Mouse (Mus musculus) liver, embryonic 16.5 days (tissue): ENCODE measurements at regions not wholly inside any gene's neighbourhood (a gene's known extent, or its start where the extent isn't known, plus 50 kb on each side); places are given as distances from the start of the nearest gene placed in this dataset.
"Not testable (repeated sequence)": the region's sequence is repeated elsewhere in the genome, so short reads cannot be mapped to it uniquely, and the experiment has no call there.

Experiments
- ATAC-seq: fragments of 200-750 bp; cut with Nextera tagmentation; 2 replicates; pipeline ENCODE4 v1.8.0; 2017; ENCODE audit warnings: low read depth, mild to moderate bottlenecking, moderate number of reproducible peaks, moderate library complexity
- H3K27ac ChIP-seq: fragments of 300-500 bp; sonication (generic); 2 replicates; pipeline ENCODE4 v1.5.1; 2014; ENCODE audit warnings: mild to moderate bottlenecking, low read length
- H3K27me3 ChIP-seq: fragments of 300-500 bp; sonication (generic); 2 replicates; pipeline ENCODE4 v1.6.1; 2014; ENCODE audit warnings: low read depth, low read length, mixed read lengths; ENCODE audit not compliant: control insufficient read depth, insufficient read depth
- H3K36me3 ChIP-seq: fragments of 300-500 bp; sonication (generic); 2 replicates; pipeline ENCODE4 v1.6.1; 2014; ENCODE audit warnings: mild to moderate bottlenecking; ENCODE audit not compliant: control insufficient read depth, insufficient read depth
- H3K4me1 ChIP-seq: fragments of 300-500 bp; sonication (generic); 2 replicates; pipeline ENCODE4 v1.6.1; 2014; ENCODE audit warnings: low read depth, low read length, mixed read lengths; ENCODE audit not compliant: control insufficient read depth
- H3K4me2 ChIP-seq: fragments of 300-500 bp; sonication (generic); 2 replicates; pipeline ENCODE4 v1.6.1; 2014; ENCODE audit warnings: low read depth, low read length, mixed read lengths
- H3K4me3 ChIP-seq: fragments of 300-500 bp; sonication (generic); 2 replicates; pipeline ENCODE4 v1.5.1; 2014; ENCODE audit warnings: low read depth, mild to moderate bottlenecking, low read length
- H3K9ac ChIP-seq: fragments of 300-500 bp; sonication (generic); 2 replicates; pipeline ENCODE4 v1.6.1; 2014; ENCODE audit warnings: low read depth, low read length
- H3K9me3 ChIP-seq: fragments of 300-500 bp; sonication (generic); replicated peaks from 2 replicates; pipeline ENCODE4 v1.6.1; 2016; ENCODE audit warnings: low read length; ENCODE audit not compliant: control insufficient read depth
- WGBS: fragments of 180-500 bp; shearing (Covaris S2); extraction: QIAGEN DNeasy Blood & Tissue Kit; methylation state at CpG from one replicate; pipeline ENCODE4 v1.1.7; 2014; ENCODE audit not compliant: insufficient replicate concordance; 5-methylcytosine and 5-hydroxymethylcytosine counted together

- Histone ChIP-seq H3K9ac (no peak overlapping the region), H3K27me3 (no peaks in the 10 kb centered on the region), H3K9me3 (no peaks in the 10 kb centered on the region), H3K27ac (no peak overlapping the region), H3K4me1 (no peaks in the 10 kb centered on the region), H3K36me3 (no peaks in the 10 kb centered on the region), H3K4me3 (no peak overlapping the region), H3K4me2 (no peak overlapping the region)
- 59% methylated on average over 6 of the region's 6 CpGs for WGBS
- no peak for ATAC-seq
These were observed 131.1 kb downstream of the Kcnk1 start for GRCm38 (mm10) chr8:126126041-126126440.

DNA sequence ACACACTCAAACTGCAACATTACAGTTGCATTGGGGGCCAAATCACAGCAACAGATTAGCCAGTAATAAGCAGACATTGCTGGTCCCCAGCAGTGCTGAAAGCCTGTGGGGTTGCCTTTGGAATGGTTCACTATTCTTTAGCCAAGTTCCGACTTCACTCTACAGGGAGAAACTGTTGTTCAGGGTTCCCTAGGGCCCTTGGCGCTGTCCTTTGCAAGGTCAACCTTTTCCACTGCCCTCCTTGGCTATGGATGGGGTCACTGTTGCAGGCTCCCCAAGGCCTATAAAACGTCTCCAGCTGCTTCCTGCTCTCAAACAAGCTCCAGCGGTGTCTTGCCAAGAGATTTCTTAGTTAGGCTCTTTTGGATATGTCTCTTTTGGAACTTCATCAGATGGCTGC, 137.1 kb downstream of the Kcnk1 start:
- Histone ChIP-seq H3K27ac (no peak overlapping the region), H3K36me3 (no peaks in the 10 kb centered on the region)

GRCm38 (mm10) chr8:126132918-126133317, 137.9 kb downstream of the Kcnk1 start:
- not testable (repeated sequence) for H3K4me1 ChIP-seq, H3K36me3 ChIP-seq, ATAC-seq, H3K27ac ChIP-seq, H3K4me2 ChIP-seq, H3K4me3 ChIP-seq, H3K27me3 ChIP-seq, H3K9ac ChIP-seq, H3K9me3 ChIP-seq
- 75% methylated on average over 4 of the region's 4 CpGs for WGBS

More for the DNA sequence above, 137.1 kb downstream of the Kcnk1 start:
- Histone ChIP-seq H3K4me1 (no peaks in the 10 kb centered on the region), H3K4me3 (no peak overlapping the region), H3K9ac (no peak overlapping the region), H3K27me3 (no peaks in the 10 kb centered on the region), H3K4me2 (no peak overlapping the region), H3K9me3 (no peaks in the 10 kb centered on the region)
- 55% methylated on average over 4 of the region's 4 CpGs for WGBS
- ATAC-seq: no peak

DNA sequence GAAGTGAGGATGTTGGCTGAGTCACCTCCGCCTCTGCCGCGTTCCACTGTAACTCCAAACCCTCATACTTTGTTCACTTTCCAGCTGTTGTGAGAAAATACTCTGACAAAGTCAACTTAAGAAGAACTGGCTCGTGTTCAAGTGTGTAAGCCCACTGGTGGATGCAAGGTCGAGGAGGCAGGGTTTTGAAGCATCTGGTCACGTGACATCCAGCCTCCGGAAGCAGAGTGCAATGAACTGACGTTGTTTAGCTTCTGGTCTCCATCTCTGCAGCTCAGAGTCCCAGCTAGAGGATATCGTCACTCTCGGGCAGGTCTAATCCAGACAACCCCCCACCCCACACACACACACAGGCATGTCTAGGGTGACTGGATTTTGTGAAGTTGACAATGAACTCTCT, 140.1 kb downstream of the Kcnk1 start:
- Histone ChIP-seq H3K4me1 (no peaks in the 10 kb centered on the region), H3K4me2 (no peak overlapping the region), H3K27me3 (peaks cover 26% of the 10 kb centered on the region), H3K36me3 (no peaks in the 10 kb centered on the region), H3K9ac (no peak overlapping the region), H3K9me3 (no peaks in the 10 kb centered on the region), H3K4me3 (no peak overlapping the region), H3K27ac (no peak overlapping the region)
- WGBS: 53% methylated on average over 10 of the region's 10 CpGs
- ATAC-seq: no peak

- Histone ChIP-seq H3K4me3 (no peak overlapping the region), H3K9me3 (no peaks in the 10 kb centered on the region), H3K27ac (no peak overlapping the region), H3K9ac (no peak overlapping the region), H3K4me1 (no peaks in the 10 kb centered on the region), H3K36me3 (no peaks in the 10 kb centered on the region), H3K27me3 (peaks cover 29% of the 10 kb centered on the region), H3K4me2 (no peak overlapping the region)
- no peak for ATAC-seq
- WGBS: 57% methylated on average over 3 of the region's 3 CpGs
These were observed 140.6 kb downstream of the Kcnk1 start for GRCm38 (mm10) chr8:126135573-126135972.

DNA sequence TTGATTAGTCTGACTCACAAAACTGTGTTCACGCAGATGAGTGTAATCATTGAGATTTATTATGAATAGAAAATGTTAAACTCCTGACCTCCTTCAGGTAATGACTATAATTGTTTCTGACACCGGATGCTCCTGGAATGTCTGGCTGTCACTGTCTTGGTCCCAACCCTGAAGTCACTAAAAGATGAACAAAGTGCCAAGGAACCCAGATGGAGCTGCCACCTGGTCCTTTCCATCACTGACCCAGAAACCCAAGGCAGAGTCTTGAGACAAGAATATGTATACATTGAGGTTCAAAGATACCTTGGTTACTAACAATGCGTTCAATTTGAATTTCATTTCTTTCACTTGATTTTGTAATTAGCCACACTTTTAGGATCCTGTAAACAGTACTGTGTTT, 142.0 kb downstream of the Kcnk1 start:
- no peak overlapping the region for H3K27ac ChIP-seq
- H3K4me3 ChIP-seq: no peak overlapping the region
- H3K4me2 ChIP-seq: no peak overlapping the region
- WGBS: 75% methylated on average over 3 of the region's 3 CpGs
- ATAC-seq: no peak
- no peak overlapping the region for H3K9ac ChIP-seq
- H3K27me3 ChIP-seq: peaks cover 35% of the 10 kb centered on the region
- no peaks in the 10 kb centered on the region for H3K9me3 ChIP-seq
- H3K36me3 ChIP-seq: no peaks in the 10 kb centered on the region
- no peaks in the 10 kb centered on the region for H3K4me1 ChIP-seq

DNA sequence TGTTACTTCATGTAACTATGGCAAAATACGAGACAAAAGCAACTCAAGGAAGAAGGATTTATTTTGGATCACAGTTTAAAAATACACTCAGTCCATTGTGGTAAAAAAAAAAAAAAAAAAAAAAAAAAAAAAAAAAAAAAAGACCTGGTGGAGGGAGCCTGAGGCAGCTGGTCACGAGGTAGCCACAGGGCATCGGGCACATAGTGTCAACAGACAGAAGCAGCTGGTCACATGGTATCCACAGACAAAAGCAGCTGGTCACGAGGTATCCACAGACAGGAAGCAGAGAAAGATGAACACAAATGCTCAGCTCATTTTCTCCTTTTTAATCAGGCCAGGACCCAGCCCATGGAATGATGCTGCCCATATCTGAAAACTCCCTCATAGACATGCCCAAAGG, 142.5 kb downstream of the Kcnk1 start:
- H3K27ac ChIP-seq: no peak overlapping the region
- H3K9me3 ChIP-seq: no peaks in the 10 kb centered on the region
- no peak overlapping the region for H3K4me2 ChIP-seq
- no peak for ATAC-seq
- H3K36me3 ChIP-seq: no peaks in the 10 kb centered on the region
- 39% methylated on average over 4 of the region's 4 CpGs for WGBS
- H3K4me1 ChIP-seq: no peaks in the 10 kb centered on the region
- peaks cover 35% of the 10 kb centered on the region for H3K27me3 ChIP-seq
- H3K9ac ChIP-seq: no peak overlapping the region
- H3K4me3 ChIP-seq: no peak overlapping the region

DNA sequence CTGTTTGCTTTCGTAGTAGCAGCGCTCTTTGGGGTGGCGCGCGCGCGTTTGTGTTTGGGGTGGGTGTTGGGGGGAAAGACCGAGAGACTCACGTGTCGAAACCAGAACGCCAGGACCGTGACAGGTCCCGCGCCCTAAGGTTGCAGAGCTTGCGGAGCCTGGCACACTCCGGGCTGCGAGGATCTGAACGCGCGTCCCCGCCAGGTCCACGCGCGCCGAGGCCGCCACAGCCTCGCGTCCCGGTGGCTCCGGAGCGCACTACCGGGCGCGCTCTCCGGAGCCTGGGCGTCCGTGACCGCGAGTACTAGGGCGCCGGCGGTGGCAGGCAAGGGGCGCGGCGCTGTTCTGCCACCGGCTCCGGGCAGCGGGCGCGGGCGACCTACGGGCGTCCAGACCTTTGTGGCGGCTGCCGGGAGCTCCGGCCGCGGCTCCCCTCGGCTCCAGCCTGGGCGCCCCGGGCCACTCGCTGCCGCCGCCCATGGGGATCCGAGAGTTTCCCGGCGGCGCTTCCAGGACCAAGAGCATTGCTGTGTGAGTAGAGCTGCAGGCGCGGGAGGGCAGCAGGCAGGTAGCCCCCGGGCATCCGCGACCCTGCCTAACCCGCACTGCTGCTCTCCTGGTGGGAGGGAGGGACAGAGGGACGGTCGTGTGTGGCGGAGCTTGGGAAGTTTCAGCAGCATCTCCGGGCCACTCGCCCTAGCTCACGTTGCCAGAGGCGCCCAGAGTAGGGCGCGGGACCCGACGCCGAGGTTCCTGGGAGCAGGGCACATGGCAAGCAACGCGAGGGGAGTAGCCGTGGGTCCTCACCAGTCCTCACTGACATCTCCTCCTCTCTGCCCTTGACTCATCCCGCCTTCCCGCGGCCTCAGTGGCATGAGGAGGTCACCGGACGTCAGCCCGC, 143.9 kb downstream of the Kcnk1 start:
- Histone ChIP-seq H3K36me3 (no peaks in the 10 kb centered on the region), H3K9ac (no peak overlapping the region), H3K4me2 (peak overlapping the region; percentile 39), H3K4me3 (peak overlapping the region; percentile 40), H3K27me3 (peaks cover 35% of the 10 kb centered on the region), H3K27ac (no peak overlapping the region), H3K9me3 (no peaks in the 10 kb centered on the region), H3K4me1 (no peaks in the 10 kb centered on the region)
- ATAC-seq: 0 out of 2 replicates have a peak, but pooled peaks have one; percentile 16
- WGBS: 2% methylated on average over 91 of the region's 95 CpGs

GRCm38 (mm10) chr8:126139546-126139870, 144.5 kb downstream of the Kcnk1 start:
- Histone ChIP-seq H3K27me3 (peaks cover 35% of the 10 kb centered on the region), H3K9me3 (no peaks in the 10 kb centered on the region), H3K9ac (no peak overlapping the region), H3K4me2 (no peak overlapping the region), H3K36me3 (no peaks in the 10 kb centered on the region), H3K27ac (no peak overlapping the region), H3K4me1 (no peaks in the 10 kb centered on the region), H3K4me3 (no peak overlapping the region)
- no peak for ATAC-seq
- 20% methylated on average over 11 of the region's 11 CpGs for WGBS
